In genomic region chr6:39008116-39008515, GRCm38 (mm10) we compare ENCODE assay signal across 19 mouse cellular contexts.
DNase-seq lines count a peak whose midpoint lies in the region; ATAC-seq and TF ChIP-seq lines count a peak whose summit lies in the region.
"Had no signal": no experiment of that assay in that cellular context is flagged by ENCODE, and none has a peak within 500 bp of the region (broad histone marks: within the 10 kb centered on the region; RNA-seq: fewer than 3 reads in every experiment).

No protein-coding gene starts in this region.

- no peak overlapping the region for H3K4me2 ChIP-seq in kidney, embryonic 16.5 days (replicated peaks; ENCODE audit: low read depth, low read length)
- H3K4me2 ChIP-seq: forebrain, embryonic 13.5 days; heart, embryonic 12.5 days; hindbrain, embryonic 12.5 days had no signal

- H3K4me1 ChIP-seq in kidney, embryonic 16.5 days (ENCODE audit: insufficient read depth, low read length): peaks cover 30% of the 10 kb centered on the region; the same call in 1 of the 2 replicates
- peaks cover 23% of the 10 kb centered on the region for H3K4me1 ChIP-seq in spleen, adult 2 months (ENCODE audit: control insufficient read depth, insufficient read depth, insufficient read length)

- H3K27me3 ChIP-seq in kidney, embryonic 16.5 days (ENCODE audit: insufficient read depth, low read length): no peaks in the 10 kb centered on the region
- H3K27me3 ChIP-seq in spleen, adult 2 months (ENCODE audit: control insufficient read depth, insufficient read depth, low read length): no peaks in the 10 kb centered on the region
- H3K27me3 ChIP-seq in splenic B cell, adult 2 months (ENCODE audit: control insufficient read depth, insufficient read depth, low read length, poor library complexity, severe bottlenecking): no peaks in the 10 kb centered on the region
- H3K27me3 ChIP-seq: forebrain, embryonic 13.5 days; heart, embryonic 12.5 days; hindbrain, embryonic 12.5 days had no signal

- peaks cover 12% of the 10 kb centered on the region; the same call in 1 of the 2 replicates for H3K79me2 ChIP-seq in macrophage (ENCODE audit: inconsistent target)

- no peak for DNase-seq in kidney, adult 18-20 months
- peak in 1 of 2 experiments; percentile 11 for DNase-seq in spleen, adult 2 months (ENCODE audit: low read depth in 1 of 2, low spot score in 2 of 2)
- no peak for DNase-seq in spleen, adult 12 weeks (ENCODE audit: low spot score)
- DNase-seq in splenic B cell, adult 2 months (ENCODE audit: low read depth, low spot score): peak; percentile 43
- DNase-seq in urinary bladder, postnatal 36 days (ENCODE audit: low spot score in 2 of 2): no peak
- DNase-seq in cerebellum, postnatal 36 days: no peak
- DNase-seq: adrenal gland, postnatal 14 days; cerebellum, adult 11-12 months; cerebellum, adult 9-10 months; forebrain, postnatal 0 days; gastrocnemius, postnatal 14 days; heart, postnatal 36 days had no signal

- H3K36me3 ChIP-seq in kidney, embryonic 16.5 days (ENCODE audit: insufficient read depth, low read length): no peaks in the 10 kb centered on the region
- no peaks in the 10 kb centered on the region for H3K36me3 ChIP-seq in spleen, adult 2 months (ENCODE audit: control insufficient read depth, insufficient read depth, low read length)
- H3K36me3 ChIP-seq in macrophage (ENCODE audit: inconsistent target): peaks cover 40% of the 10 kb centered on the region
- no peaks in the 10 kb centered on the region for H3K36me3 ChIP-seq in splenic B cell, adult 2 months (ENCODE audit: control insufficient read depth, insufficient read depth, low read length, poor library complexity, severe bottlenecking)
- H3K36me3 ChIP-seq: embryonic facial prominence, embryonic 10.5 days; heart, embryonic 12.5 days; hindbrain, embryonic 12.5 days had no signal

- peak overlapping the region; percentile 42; the same call in 1 of the 2 replicates for H3K27ac ChIP-seq in kidney, embryonic 16.5 days (ENCODE audit: low read length)
- H3K27ac ChIP-seq in spleen, adult 2 months (ENCODE audit: insufficient read depth, low read length): 0 out of 2 replicates have a peak overlapping the region, but pooled peaks have one; percentile 33
- 0 out of 2 replicates have a peak overlapping the region, but pooled peaks have one; percentile 53 for H3K27ac ChIP-seq in macrophage
- H3K27ac ChIP-seq: embryonic facial prominence, embryonic 10.5 days; forebrain, embryonic 13.5 days; hindbrain, embryonic 12.5 days had no signal

- 63% methylated on average over 4 of the region's 4 CpGs for WGBS in kidney, embryonic 16.5 days
- WGBS in spleen, adult 2 months: 50% methylated on average over 4 of the region's 4 CpGs
- WGBS in macrophage (ENCODE audit: missing documents): 60% methylated on average over 4 of the region's 4 CpGs

- peaks cover 5% of the 10 kb centered on the region; the same call in 1 of the 2 replicates for H3K9me3 ChIP-seq in kidney, embryonic 16.5 days (ENCODE audit: low read length)
- H3K9me3 ChIP-seq: embryonic facial prominence, embryonic 10.5 days had no signal

- TF ChIP-seq CTCF in spleen, adult 2 months (IDR thresholded peaks at IDR 0.05; ENCODE audit: extremely low read depth, insufficient read depth, insufficient read length, insufficient replicate concordance): no peak

- H3K9ac ChIP-seq in kidney, embryonic 16.5 days (replicated peaks; ENCODE audit: low read length): no peak overlapping the region
- H3K9ac ChIP-seq: forebrain, embryonic 13.5 days; forebrain, postnatal 0 days; heart, embryonic 12.5 days; hindbrain, embryonic 12.5 days had no signal

- no peak overlapping the region for H3K4me3 ChIP-seq in kidney, embryonic 16.5 days (ENCODE audit: low read length)
- H3K4me3 ChIP-seq in spleen, adult 2 months (ENCODE audit: extremely low read depth, insufficient read depth, insufficient read length): no peak overlapping the region
- no peak overlapping the region for H3K4me3 ChIP-seq in macrophage (ENCODE audit: inconsistent target)
- H3K4me3 ChIP-seq: embryonic facial prominence, embryonic 10.5 days; forebrain, embryonic 13.5 days; heart, embryonic 12.5 days; hindbrain, embryonic 12.5 days had no signal

- ATAC-seq in kidney, embryonic 16.5 days (ENCODE audit: low FRiP score, low TSS enrichment): no peak
- ATAC-seq: forebrain, embryonic 13.5 days; forebrain, postnatal 0 days; hindbrain, embryonic 16.5 days had no signal

- TF ChIP-seq POLR2A in spleen, adult 2 months (IDR thresholded peaks at IDR 0.05; ENCODE audit: low read depth, low read length): no peak
